Mouse (Mus musculus) MEL (cell line): ENCODE data around the gene Snx32. TPM values are rescaled to one million over a fixed set of nuclear protein-coding genes. Genes with fewer than 3 reads are reported as not detected.

Experiments
- DNase-seq: peaks from one replicate; pipeline ENCODE4 v3.0.0; 2011; ENCODE audit warnings: low read depth, low spot score
- H3K27ac ChIP-seq: 2 replicates; pipeline ENCODE4 v1.5.1; 2012; ENCODE audit warnings: low read depth, mild to moderate bottlenecking, control low read depth, low read length, moderate library complexity; ENCODE audit not compliant: control insufficient read depth
- H3K27me3 ChIP-seq, 2 experiments: fragments of 150-350 bp in 1 of 2; sonication (generic) in 1 of 2; 2 replicates each; pipeline ENCODE4 v1.6.1; 2012; ENCODE audit warnings: low read length in 2 of 2, mild to moderate bottlenecking in 2 of 2, improper control_type of control experiment in 1 of 2, moderate library complexity in 1 of 2; ENCODE audit not compliant: insufficient read depth in 2 of 2, control insufficient read depth in 1 of 2
- H3K36me3 ChIP-seq, 2 experiments: 2 replicates each; pipeline ENCODE4 v1.6.1; 2012 to 2014; ENCODE audit warnings: low read length in 2 of 2, improper control_type of control experiment in 1 of 2, inconsistent platforms in 1 of 2, mild to moderate bottlenecking in 1 of 2; ENCODE audit not compliant: insufficient read depth in 2 of 2, control insufficient read depth in 1 of 2
- H3K4me1 ChIP-seq, 2 experiments: fragments of 150-350 bp in 1 of 2; sonication (generic) in 1 of 2; 2 replicates each; pipeline ENCODE4 v1.6.1; 2012; ENCODE audit warnings: low read length in 2 of 2, improper control_type of control experiment in 1 of 2, mild to moderate bottlenecking in 1 of 2; ENCODE audit not compliant: insufficient read depth in 2 of 2, control insufficient read depth in 1 of 2
- H3K4me3 ChIP-seq, 2 experiments: fragments of 150-350 bp in 1 of 2; sonication (generic) in 1 of 2; 2 replicates each; pipeline ENCODE4 v1.5.1; 2012; ENCODE audit warnings: low read depth in 2 of 2, low read length in 2 of 2, mild to moderate bottlenecking in 2 of 2, moderate library complexity in 2 of 2, control low read depth in 1 of 2, improper control_type of control experiment in 1 of 2; ENCODE audit not compliant: control insufficient read depth in 1 of 2, insufficient read depth in 1 of 2
- H3K79me2 ChIP-seq: 2 replicates; pipeline ENCODE4 v1.6.1; 2012; ENCODE audit warnings: mild to moderate bottlenecking, low read length, moderate library complexity; ENCODE audit not compliant: control insufficient read depth, poor library complexity, insufficient read depth
- H3K9ac ChIP-seq: 2 replicates; pipeline ENCODE4 v1.6.1; 2012; ENCODE audit warnings: low read depth, mild to moderate bottlenecking, control low read depth, low read length, moderate library complexity; ENCODE audit not compliant: control insufficient read depth, poor library complexity, severe bottlenecking
- H3K9me3 ChIP-seq: fragments of 150-350 bp; sonication (generic); replicated peaks from 2 replicates; pipeline ENCODE4 v1.6.1; 2012; ENCODE audit warnings: mild to moderate bottlenecking, low read length, improper control_type of control experiment, moderate library complexity; ENCODE audit not compliant: insufficient read depth
- BHLHE40 ChIP-seq: IDR thresholded peaks from 2 replicates; pipeline ENCODE4 v1.6.1; 2012; ENCODE audit warnings: low read depth, mild to moderate bottlenecking, inconsistent platforms, low read length, improper control_type of control experiment, borderline replicate concordance
- CHD1 ChIP-seq: IDR thresholded peaks from 2 replicates; pipeline ENCODE4 v1.6.1; 2012; ENCODE audit warnings: low read depth, mild to moderate bottlenecking, inconsistent platforms, low read length, improper control_type of control experiment
- CTCF ChIP-seq, 3 experiments: IDR thresholded peaks in 2 of 3; conservative IDR thresholded peaks in 1 of 3; 2 replicates each; pipeline ENCODE4 v1.5.1; 2011 to 2012; ENCODE audit warnings: low read length in 3 of 3, low read depth in 2 of 3, mild to moderate bottlenecking in 2 of 3, improper control_type of control experiment in 1 of 3, inconsistent platforms in 1 of 3, mixed read lengths in 1 of 3, moderate library complexity in 1 of 3; ENCODE audit not compliant: control insufficient read depth in 1 of 3, insufficient read depth in 1 of 3, poor library complexity in 1 of 3, severe bottlenecking in 1 of 3
- E2F4 ChIP-seq: IDR thresholded peaks from 2 replicates; pipeline ENCODE4 v1.6.1; 2011; ENCODE audit warnings: low read depth, low read length, improper control_type of control experiment, borderline replicate concordance
- ELF1 ChIP-seq: IDR thresholded peaks from 2 replicates; pipeline ENCODE4 v1.6.1; 2014; ENCODE audit warnings: low read depth, mild to moderate bottlenecking, inconsistent platforms, low read length, improper control_type of control experiment, moderate library complexity
- EP300 ChIP-seq, 2 experiments: IDR thresholded peaks; 2 replicates each; pipeline ENCODE4 v1.6.1; 2011; ENCODE audit warnings: improper control_type of control experiment in 2 of 2, low read length in 2 of 2, low read depth in 1 of 2, mild to moderate bottlenecking in 1 of 2
- ETS1 ChIP-seq: IDR thresholded peaks from 2 replicates; pipeline ENCODE4 v1.6.1; 2012; ENCODE audit warnings: low read depth, mild to moderate bottlenecking, inconsistent platforms, low read length, improper control_type of control experiment, moderate library complexity
- GABPA ChIP-seq: IDR thresholded peaks from 2 replicates; pipeline ENCODE4 v1.6.1; 2012; ENCODE audit warnings: low read depth, mild to moderate bottlenecking, inconsistent platforms, low read length, improper control_type of control experiment, moderate library complexity
- JUND ChIP-seq: IDR thresholded peaks from 2 replicates; pipeline ENCODE4 v1.6.1; 2011; ENCODE audit warnings: low read depth, mild to moderate bottlenecking, improper control_type of control experiment, low read length
- KAT2A ChIP-seq: conservative IDR thresholded peaks from 2 replicates; pipeline ENCODE4 v1.6.1; 2012; ENCODE audit warnings: low read depth, low read length, improper control_type of control experiment, inconsistent platforms
- MAFK ChIP-seq: IDR thresholded peaks from 2 replicates; pipeline ENCODE4 v1.6.1; 2011; ENCODE audit warnings: low read depth, mild to moderate bottlenecking, low read length, improper control_type of control experiment, borderline replicate concordance
- MAX ChIP-seq: IDR thresholded peaks from 2 replicates; pipeline ENCODE4 v1.6.1; 2011; ENCODE audit warnings: low read length, improper control_type of control experiment
- MAZ ChIP-seq: IDR thresholded peaks from 2 replicates; pipeline ENCODE4 v1.6.1; 2012; ENCODE audit warnings: low read depth, mild to moderate bottlenecking, inconsistent platforms, low read length, improper control_type of control experiment
- MEF2A ChIP-seq: IDR thresholded peaks from 2 replicates; pipeline ENCODE4 v1.6.1; 2014; ENCODE audit warnings: low read depth, mild to moderate bottlenecking, inconsistent platforms, low read length, improper control_type of control experiment; ENCODE audit not compliant: poor library complexity, insufficient replicate concordance, severe bottlenecking; ENCODE audit errors: extremely low read depth
- MXI1 ChIP-seq: IDR thresholded peaks from 2 replicates; pipeline ENCODE4 v1.6.1; 2011; ENCODE audit warnings: mild to moderate bottlenecking, low read depth, low read length, improper control_type of control experiment
- MYB ChIP-seq: IDR thresholded peaks from 2 replicates; pipeline ENCODE4 v1.6.1; 2011; ENCODE audit warnings: mild to moderate bottlenecking, low read depth, low read length, improper control_type of control experiment
- MYC ChIP-seq: IDR thresholded peaks from 2 replicates; pipeline ENCODE4 v1.6.1; 2011; ENCODE audit warnings: low read depth, mild to moderate bottlenecking, low read length, improper control_type of control experiment, moderate library complexity
- NELFE ChIP-seq: IDR thresholded peaks from 2 replicates; pipeline ENCODE4 v1.6.1; 2011; ENCODE audit warnings: low read depth, low read length, improper control_type of control experiment
- NRF1 ChIP-seq: IDR thresholded peaks from 2 replicates; pipeline ENCODE4 v1.6.1; 2014; ENCODE audit warnings: low read depth, mild to moderate bottlenecking, inconsistent platforms, low read length, improper control_type of control experiment, moderate library complexity; ENCODE audit not compliant: poor library complexity, insufficient read depth, severe bottlenecking
- POLR2A ChIP-seq, 2 experiments: IDR thresholded peaks; 2 replicates each; pipeline ENCODE4 v1.6.1; 2011 to 2012; ENCODE audit warnings: low read length in 2 of 2, mild to moderate bottlenecking in 2 of 2, control low read depth in 1 of 2, improper control_type of control experiment in 1 of 2, low read depth in 1 of 2, moderate library complexity in 1 of 2; ENCODE audit not compliant: control insufficient read depth in 1 of 2, insufficient read depth in 1 of 2, poor library complexity in 1 of 2
- POLR2AphosphoS2 ChIP-seq: IDR thresholded peaks from 2 replicates; pipeline ENCODE4 v1.6.1; 2011; ENCODE audit warnings: low read length, improper control_type of control experiment
- POLR2AphosphoS5 ChIP-seq: IDR thresholded peaks from 2 replicates; pipeline ENCODE4 v1.6.1; 2012; ENCODE audit warnings: low read depth, borderline replicate concordance, mild to moderate bottlenecking, inconsistent platforms, low read length, moderate library complexity, mixed read lengths
- RAD21 ChIP-seq: IDR thresholded peaks from 2 replicates; pipeline ENCODE4 v1.6.1; 2011; ENCODE audit warnings: mild to moderate bottlenecking, low read depth, low read length, improper control_type of control experiment
- RCOR1 ChIP-seq: IDR thresholded peaks from 2 replicates; pipeline ENCODE4 v1.6.1; 2012; ENCODE audit warnings: low read depth, mild to moderate bottlenecking, inconsistent platforms, low read length, improper control_type of control experiment
- SIN3A ChIP-seq: IDR thresholded peaks from 2 replicates; pipeline ENCODE4 v1.6.1; 2012; ENCODE audit warnings: low read length, improper control_type of control experiment, inconsistent platforms
- SMC3 ChIP-seq: IDR thresholded peaks from 2 replicates; pipeline ENCODE4 v1.6.1; 2011; ENCODE audit warnings: low read depth, low read length, improper control_type of control experiment
- TBP ChIP-seq: IDR thresholded peaks from 2 replicates; pipeline ENCODE4 v1.8.0; 2011; ENCODE audit warnings: low read depth, low read length, improper control_type of control experiment
- TCF12 ChIP-seq: IDR thresholded peaks from 2 replicates; pipeline ENCODE4 v1.6.1; 2014; ENCODE audit warnings: low read depth, mild to moderate bottlenecking, inconsistent platforms, low read length, improper control_type of control experiment, moderate library complexity
- UBTF ChIP-seq: IDR thresholded peaks from 2 replicates; pipeline ENCODE4 v1.6.1; 2012; ENCODE audit warnings: low read depth, mild to moderate bottlenecking, inconsistent platforms, low read length, improper control_type of control experiment, moderate library complexity, borderline replicate concordance; ENCODE audit not compliant: insufficient read depth
- USF1 ChIP-seq: IDR thresholded peaks from 2 replicates; pipeline ENCODE4 v1.6.1; 2014; ENCODE audit warnings: low read depth, mild to moderate bottlenecking, inconsistent platforms, low read length, improper control_type of control experiment, moderate library complexity
- USF2 ChIP-seq, 2 experiments: IDR thresholded peaks; 2 replicates each; pipeline ENCODE4 v1.6.1; 2011 to 2012; ENCODE audit warnings: improper control_type of control experiment in 2 of 2, low read length in 2 of 2, borderline replicate concordance in 1 of 2, inconsistent platforms in 1 of 2, low read depth in 1 of 2, mild to moderate bottlenecking in 1 of 2; ENCODE audit not compliant: insufficient read depth in 1 of 2
- ZKSCAN1 ChIP-seq: IDR thresholded peaks from 2 replicates; pipeline ENCODE4 v1.6.1; 2012; ENCODE audit warnings: low read depth, mild to moderate bottlenecking, inconsistent platforms, low read length, improper control_type of control experiment, moderate library complexity
- ZMIZ1 ChIP-seq: IDR thresholded peaks from 2 replicates; pipeline ENCODE4 v1.6.1; 2012; ENCODE audit warnings: low read depth, mild to moderate bottlenecking, inconsistent platforms, low read length, improper control_type of control experiment, moderate library complexity
- ZNF384 ChIP-seq: IDR thresholded peaks from 2 replicates; pipeline ENCODE4 v1.6.1; 2012; ENCODE audit warnings: low read depth, mild to moderate bottlenecking, inconsistent platforms, low read length, improper control_type of control experiment
- polyA plus RNA-seq, 2 experiments: library from polyadenylated mRNA; stranded (reverse) in 1 of 2; unstranded in 1 of 2; fragments of >175 nt in 1 of 2; fragments of >200 nt in 1 of 2; gene quantifications; 2 replicates each; pipeline versions ENCODE4 v1.2.1 to v1.2.4; 2012; ENCODE audit warnings: low replicate concordance in 2 of 2, low read depth in 1 of 2; ENCODE audit not compliant: insufficient read length in 2 of 2, insufficient read depth in 1 of 2, missing spikeins in 1 of 2
- total RNA-seq: library from RNA; depleted of rRNA; stranded (reverse); fragments of 300-350 nt; gene quantifications from 2 replicates; pipeline ENCODE4 v1.2.3, GENCODE M21; 2012

Snx32 gene
- total and polyA plus RNA-seq, 3 experiments = 1.3 to 2.6 TPM; not detected in 1

DNA sequence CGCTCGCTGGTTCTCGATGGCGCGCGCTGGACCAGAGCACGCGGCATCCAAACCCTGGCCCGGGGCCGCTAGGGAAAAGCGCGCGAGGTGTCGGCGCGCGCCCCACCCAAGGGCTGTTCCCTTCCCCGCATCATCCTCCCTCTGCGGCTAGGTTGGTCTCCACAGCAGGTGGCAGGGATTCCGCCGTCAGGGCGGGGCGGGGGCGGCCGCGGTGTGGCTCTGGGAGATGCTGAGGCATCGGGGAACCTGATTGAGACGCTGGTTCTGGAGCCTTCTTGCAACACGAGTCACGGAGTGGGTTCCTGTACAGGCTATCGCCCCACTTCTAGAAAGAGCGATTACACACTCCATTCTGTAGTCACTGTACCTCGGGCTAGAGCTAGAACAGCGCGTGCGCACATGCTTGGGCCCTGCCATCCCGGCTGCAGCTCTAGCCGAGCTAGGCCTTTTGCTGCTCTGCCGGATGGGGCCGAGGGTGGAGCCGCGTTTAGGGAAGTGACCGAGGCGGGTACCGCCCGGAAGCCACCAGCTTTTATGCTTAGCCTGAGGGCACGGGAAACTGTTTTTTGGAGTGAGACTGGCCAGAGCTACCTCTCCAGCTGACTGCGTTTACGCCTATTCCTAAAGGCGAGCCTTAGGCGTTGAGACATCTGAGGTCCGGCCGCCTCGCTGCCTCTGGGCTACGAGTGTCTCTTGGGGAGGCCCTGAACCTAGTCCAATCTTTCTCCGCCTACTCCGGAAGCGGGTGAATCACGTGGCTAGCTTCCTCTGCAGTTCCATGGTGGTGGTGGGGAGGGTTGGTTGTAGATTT lies 19.2 kb downstream of the Snx32 start:
- peak; percentile 95 for DNase-seq
- Histone ChIP-seq H3K9me3 (no peaks in the 10 kb centered on the region), H3K79me2 (peaks cover 31% of the 10 kb centered on the region), H3K9ac (peak overlapping the region; percentile 99), H3K27me3 (no peaks in the 10 kb centered on the region), H3K4me1 (peaks cover 0 to 12% of the 10 kb centered on the region in 2 experiments; a peak in 2 of 4 replicates), H3K27ac (peak overlapping the region; percentile 93), H3K4me3 (peak overlapping the region; percentile 80 to 87), H3K36me3 (peaks cover 0 to 13% of the 10 kb centered on the region in 2 experiments)
- TF ChIP-seq KAT2A = peak; percentile 50
- peak; percentile 90 for TF ChIP-seq MAX
- TF ChIP-seq ZNF384 = no peak
- TF ChIP-seq E2F4 = peak; percentile 20; the same call in 1 of the 2 replicates
- peak; percentile 61 for TF ChIP-seq NRF1
- no peak for TF ChIP-seq JUND
- peak; percentile 46 for TF ChIP-seq MAZ
- TF ChIP-seq ETS1 = peak; percentile 47; the same call in 1 of the 2 replicates
- TF ChIP-seq TBP = no peak
- TF ChIP-seq SIN3A = peak; percentile 90
- peak in 1 of 2 experiments; percentile 40; a peak in 1 of 4 replicates for TF ChIP-seq EP300 (IDR thresholded peaks at IDR 0.05; ENCODE audit: low read depth in 1 of 2, low read length in 2 of 2)
- 0 out of 2 replicates have a peak, but pooled peaks have one; percentile 5 for TF ChIP-seq MYB
- TF ChIP-seq ZKSCAN1 = no peak
- TF ChIP-seq MAFK = no peak
- peak; percentile 12; the same call in 1 of the 2 replicates for TF ChIP-seq SMC3
- peak; percentile 69; the same call in 1 of the 2 replicates for TF ChIP-seq MYC
- no peak for TF ChIP-seq RAD21
- TF ChIP-seq TCF12 = peak; percentile 35; the same call in 1 of the 2 replicates
- peak; percentile 96 for TF ChIP-seq USF1
- TF ChIP-seq ELF1 = peak; percentile 78
- no peak for TF ChIP-seq MEF2A
- TF ChIP-seq MXI1 = peak; percentile 91
- peak; percentile 80 for TF ChIP-seq NELFE
- TF ChIP-seq ZMIZ1 = peak; percentile 91
- no peak for TF ChIP-seq RCOR1
- TF ChIP-seq UBTF = peak; percentile 81; the same call in 1 of the 2 replicates
- peak; percentile 93 for TF ChIP-seq POLR2AphosphoS2
- peak; percentile 88; the same call in 1 of the 2 replicates for TF ChIP-seq CHD1
- peak; percentile 62 for TF ChIP-seq BHLHE40
- peak; percentile 66 to 91; a peak in 3 of 4 replicates for TF ChIP-seq POLR2A (IDR thresholded peaks at IDR 0.05; ENCODE audit: control insufficient read depth in 1 of 2, insufficient read depth in 1 of 2, low read depth in 1 of 2, low read length in 2 of 2, poor library complexity in 1 of 2)
- no peak for TF ChIP-seq POLR2AphosphoS5
- no peak for TF ChIP-seq GABPA
- TF ChIP-seq CTCF (IDR thresholded peaks at IDR 0.05 in 2 of 3, conservative IDR thresholded peaks at IDR 0.05 in 1 of 3; ENCODE audit: control insufficient read depth in 1 of 3, insufficient read depth in 1 of 3, low read depth in 2 of 3, low read length in 3 of 3, poor library complexity in 1 of 3, severe bottlenecking in 1 of 3) = no peak
- TF ChIP-seq USF2 (IDR thresholded peaks at IDR 0.05; ENCODE audit: borderline replicate concordance in 1 of 2, insufficient read depth in 1 of 2, low read depth in 1 of 2, low read length in 2 of 2) = peak in 1 of 2 experiments; percentile 83; a peak in 2 of 4 replicates
